Mouse (Mus musculus) MEL (cell line): Measurements from ENCODE around the gene Misp. TPM values are rescaled to one million over a fixed set of nuclear protein-coding genes. Genes with fewer than 3 reads are reported as not detected.

Source experiments
- DNase-seq: peaks from one replicate; pipeline ENCODE4 v3.0.0; 2011; ENCODE audit warnings: low read depth, low spot score
- H3K27ac ChIP-seq: 2 replicates; pipeline ENCODE4 v1.5.1; 2012; ENCODE audit warnings: low read depth, mild to moderate bottlenecking, control low read depth, low read length, moderate library complexity; ENCODE audit not compliant: control insufficient read depth
- H3K27me3 ChIP-seq, 2 experiments: fragments of 150-350 bp in 1 of 2; sonication (generic) in 1 of 2; 2 replicates each; pipeline ENCODE4 v1.6.1; 2012; ENCODE audit warnings: low read length in 2 of 2, mild to moderate bottlenecking in 2 of 2, improper control_type of control experiment in 1 of 2, moderate library complexity in 1 of 2; ENCODE audit not compliant: insufficient read depth in 2 of 2, control insufficient read depth in 1 of 2
- H3K36me3 ChIP-seq, 2 experiments: 2 replicates each; pipeline ENCODE4 v1.6.1; 2012 to 2014; ENCODE audit warnings: low read length in 2 of 2, improper control_type of control experiment in 1 of 2, inconsistent platforms in 1 of 2, mild to moderate bottlenecking in 1 of 2; ENCODE audit not compliant: insufficient read depth in 2 of 2, control insufficient read depth in 1 of 2
- H3K4me1 ChIP-seq, 2 experiments: fragments of 150-350 bp in 1 of 2; sonication (generic) in 1 of 2; 2 replicates each; pipeline ENCODE4 v1.6.1; 2012; ENCODE audit warnings: low read length in 2 of 2, improper control_type of control experiment in 1 of 2, mild to moderate bottlenecking in 1 of 2; ENCODE audit not compliant: insufficient read depth in 2 of 2, control insufficient read depth in 1 of 2
- H3K4me3 ChIP-seq, 2 experiments: fragments of 150-350 bp in 1 of 2; sonication (generic) in 1 of 2; 2 replicates each; pipeline ENCODE4 v1.5.1; 2012; ENCODE audit warnings: low read depth in 2 of 2, low read length in 2 of 2, mild to moderate bottlenecking in 2 of 2, moderate library complexity in 2 of 2, control low read depth in 1 of 2, improper control_type of control experiment in 1 of 2; ENCODE audit not compliant: control insufficient read depth in 1 of 2, insufficient read depth in 1 of 2
- H3K79me2 ChIP-seq: 2 replicates; pipeline ENCODE4 v1.6.1; 2012; ENCODE audit warnings: mild to moderate bottlenecking, low read length, moderate library complexity; ENCODE audit not compliant: control insufficient read depth, poor library complexity, insufficient read depth
- H3K9ac ChIP-seq: 2 replicates; pipeline ENCODE4 v1.6.1; 2012; ENCODE audit warnings: low read depth, mild to moderate bottlenecking, control low read depth, low read length, moderate library complexity; ENCODE audit not compliant: control insufficient read depth, poor library complexity, severe bottlenecking
- H3K9me3 ChIP-seq: fragments of 150-350 bp; sonication (generic); replicated peaks from 2 replicates; pipeline ENCODE4 v1.6.1; 2012; ENCODE audit warnings: mild to moderate bottlenecking, low read length, improper control_type of control experiment, moderate library complexity; ENCODE audit not compliant: insufficient read depth
- BHLHE40 ChIP-seq: IDR thresholded peaks from 2 replicates; pipeline ENCODE4 v1.6.1; 2012; ENCODE audit warnings: low read depth, mild to moderate bottlenecking, inconsistent platforms, low read length, improper control_type of control experiment, borderline replicate concordance
- CHD1 ChIP-seq: IDR thresholded peaks from 2 replicates; pipeline ENCODE4 v1.6.1; 2012; ENCODE audit warnings: low read depth, mild to moderate bottlenecking, inconsistent platforms, low read length, improper control_type of control experiment
- ETS1 ChIP-seq: IDR thresholded peaks from 2 replicates; pipeline ENCODE4 v1.6.1; 2012; ENCODE audit warnings: low read depth, mild to moderate bottlenecking, inconsistent platforms, low read length, improper control_type of control experiment, moderate library complexity
- GABPA ChIP-seq: IDR thresholded peaks from 2 replicates; pipeline ENCODE4 v1.6.1; 2012; ENCODE audit warnings: low read depth, mild to moderate bottlenecking, inconsistent platforms, low read length, improper control_type of control experiment, moderate library complexity
- HCFC1 ChIP-seq: IDR thresholded peaks from 2 replicates; pipeline ENCODE4 v1.6.1; 2012; ENCODE audit warnings: low read depth, mild to moderate bottlenecking, inconsistent platforms, low read length, improper control_type of control experiment, moderate library complexity
- MAFK ChIP-seq: IDR thresholded peaks from 2 replicates; pipeline ENCODE4 v1.6.1; 2011; ENCODE audit warnings: low read depth, mild to moderate bottlenecking, low read length, improper control_type of control experiment, borderline replicate concordance
- MAX ChIP-seq: IDR thresholded peaks from 2 replicates; pipeline ENCODE4 v1.6.1; 2011; ENCODE audit warnings: low read length, improper control_type of control experiment
- MEF2A ChIP-seq: IDR thresholded peaks from 2 replicates; pipeline ENCODE4 v1.6.1; 2014; ENCODE audit warnings: low read depth, mild to moderate bottlenecking, inconsistent platforms, low read length, improper control_type of control experiment; ENCODE audit not compliant: poor library complexity, insufficient replicate concordance, severe bottlenecking; ENCODE audit errors: extremely low read depth
- MXI1 ChIP-seq: IDR thresholded peaks from 2 replicates; pipeline ENCODE4 v1.6.1; 2011; ENCODE audit warnings: mild to moderate bottlenecking, low read depth, low read length, improper control_type of control experiment
- MYB ChIP-seq: IDR thresholded peaks from 2 replicates; pipeline ENCODE4 v1.6.1; 2011; ENCODE audit warnings: mild to moderate bottlenecking, low read depth, low read length, improper control_type of control experiment
- MYC ChIP-seq: IDR thresholded peaks from 2 replicates; pipeline ENCODE4 v1.6.1; 2011; ENCODE audit warnings: low read depth, mild to moderate bottlenecking, low read length, improper control_type of control experiment, moderate library complexity
- NELFE ChIP-seq: IDR thresholded peaks from 2 replicates; pipeline ENCODE4 v1.6.1; 2011; ENCODE audit warnings: low read depth, low read length, improper control_type of control experiment
- NRF1 ChIP-seq: IDR thresholded peaks from 2 replicates; pipeline ENCODE4 v1.6.1; 2014; ENCODE audit warnings: low read depth, mild to moderate bottlenecking, inconsistent platforms, low read length, improper control_type of control experiment, moderate library complexity; ENCODE audit not compliant: poor library complexity, insufficient read depth, severe bottlenecking
- POLR2AphosphoS2 ChIP-seq: IDR thresholded peaks from 2 replicates; pipeline ENCODE4 v1.6.1; 2011; ENCODE audit warnings: low read length, improper control_type of control experiment
- POLR2AphosphoS5 ChIP-seq: IDR thresholded peaks from 2 replicates; pipeline ENCODE4 v1.6.1; 2012; ENCODE audit warnings: low read depth, borderline replicate concordance, mild to moderate bottlenecking, inconsistent platforms, low read length, moderate library complexity, mixed read lengths
- SIN3A ChIP-seq: IDR thresholded peaks from 2 replicates; pipeline ENCODE4 v1.6.1; 2012; ENCODE audit warnings: low read length, improper control_type of control experiment, inconsistent platforms
- SMC3 ChIP-seq: IDR thresholded peaks from 2 replicates; pipeline ENCODE4 v1.6.1; 2011; ENCODE audit warnings: low read depth, low read length, improper control_type of control experiment
- TCF12 ChIP-seq: IDR thresholded peaks from 2 replicates; pipeline ENCODE4 v1.6.1; 2014; ENCODE audit warnings: low read depth, mild to moderate bottlenecking, inconsistent platforms, low read length, improper control_type of control experiment, moderate library complexity
- ZC3H11A ChIP-seq: IDR thresholded peaks from 2 replicates; pipeline ENCODE4 v1.6.1; 2012; ENCODE audit warnings: low read depth, mild to moderate bottlenecking, inconsistent platforms, low read length, improper control_type of control experiment
- ZKSCAN1 ChIP-seq: IDR thresholded peaks from 2 replicates; pipeline ENCODE4 v1.6.1; 2012; ENCODE audit warnings: low read depth, mild to moderate bottlenecking, inconsistent platforms, low read length, improper control_type of control experiment, moderate library complexity
- ZNF384 ChIP-seq: IDR thresholded peaks from 2 replicates; pipeline ENCODE4 v1.6.1; 2012; ENCODE audit warnings: low read depth, mild to moderate bottlenecking, inconsistent platforms, low read length, improper control_type of control experiment
- polyA plus RNA-seq, 2 experiments: library from polyadenylated mRNA; stranded (reverse) in 1 of 2; unstranded in 1 of 2; fragments of >175 nt in 1 of 2; fragments of >200 nt in 1 of 2; gene quantifications; 2 replicates each; pipeline versions ENCODE4 v1.2.1 to v1.2.4; 2012; ENCODE audit warnings: low replicate concordance in 2 of 2, low read depth in 1 of 2; ENCODE audit not compliant: insufficient read length in 2 of 2, insufficient read depth in 1 of 2, missing spikeins in 1 of 2
- total RNA-seq: library from RNA; depleted of rRNA; stranded (reverse); fragments of 300-350 nt; gene quantifications from 2 replicates; pipeline ENCODE4 v1.2.3, GENCODE M21; 2012

Misp gene
- total and polyA plus RNA-seq, 3 experiments = not detected

GRCm38 (mm10) chr10:79858416-79859074 lies 37.8 kb downstream of the Misp start:
- peaks cover 2 to 17% of the 10 kb centered on the region in 2 experiments; a peak in 2 of 4 replicates for H3K4me1 ChIP-seq
- peaks cover 62% of the 10 kb centered on the region for H3K79me2 ChIP-seq
- no peak overlapping the region for H3K27ac ChIP-seq
- peak overlapping the region; percentile 100; the same call in 1 of the 2 replicates for H3K9ac ChIP-seq
- no peak for TF ChIP-seq ZC3H11A
- peak; percentile 26; the same call in 1 of the 2 replicates for TF ChIP-seq POLR2AphosphoS2
- TF ChIP-seq HCFC1 = no peak
- TF ChIP-seq POLR2AphosphoS5 = no peak
- no peak for TF ChIP-seq CHD1
- TF ChIP-seq ETS1 = peak; percentile 46; the same call in 1 of the 2 replicates
- TF ChIP-seq ZNF384 = no peak
- TF ChIP-seq GABPA = no peak
- TF ChIP-seq NRF1 = no peak
- TF ChIP-seq SIN3A = peak; percentile 48; the same call in 1 of the 2 replicates
- TF ChIP-seq MAX = peak; percentile 14; the same call in 1 of the 2 replicates
- TF ChIP-seq MXI1 = peak; percentile 78
- no peak for TF ChIP-seq MEF2A
- TF ChIP-seq BHLHE40 = no peak
- no peak for TF ChIP-seq MAFK
- no peak for TF ChIP-seq SMC3
- peaks cover 18 to 19% of the 10 kb centered on the region in 2 experiments for H3K36me3 ChIP-seq
- no peaks in the 10 kb centered on the region for H3K27me3 ChIP-seq
- H3K9me3 ChIP-seq = no peaks in the 10 kb centered on the region
- peak; percentile 46 for DNase-seq
- no peak overlapping the region for H3K4me3 ChIP-seq

GRCm38 (mm10) chr10:79859116-79859515 lies 38.3 kb downstream of the Misp start:
- Histone ChIP-seq H3K9ac (no peak overlapping the region), H3K27me3 (no peaks in the 10 kb centered on the region), H3K9me3 (no peaks in the 10 kb centered on the region), H3K36me3 (peaks cover 18 to 19% of the 10 kb centered on the region in 2 experiments), H3K79me2 (peaks cover 56% of the 10 kb centered on the region), H3K4me3 (no peak overlapping the region), H3K4me1 (peaks cover 2 to 17% of the 10 kb centered on the region in 2 experiments; a peak in 2 of 4 replicates), H3K27ac (no peak overlapping the region)
- TF ChIP-seq ZKSCAN1 (no peak), NELFE (no peak), MYB (no peak), MYC (no peak), TCF12 (no peak), MAX (no peak)
- DNase-seq = no peak
